Mouse (Mus musculus) ovary, postnatal 10 days (tissue): ENCODE results near the gene Dnajc19.
A peak's percentile ranks its signal among the peaks of the same experiment; 100 is the strongest.
"Not testable (repeated sequence)": the region's sequence is repeated elsewhere in the genome, so short reads cannot be mapped to it uniquely, and the experiment has no call there.

Experiments used
- DNase-seq: peaks from one replicate; pipeline ENCODE4 v3.0.0; 2022; ENCODE audit warnings: low spot score

Gene Dnajc19

GRCm38 (mm10) chr3:34080900-34081662 is at the start of gene Dnajc19:
Gene Dnajc19 (minus strand): TSS chr3:34081321.
- peak; percentile 88 for DNase-seq

- no peak for DNase-seq
These were observed 48.8 kb upstream of the Dnajc19 start for GRCm38 (mm10) chr3:34129957-34130356.

GRCm38 (mm10) chr3:34121311-34121710 is 40.2 kb upstream of the Dnajc19 start:
- DNase-seq, result no peak

- no peak for DNase-seq
These were observed 39.7 kb upstream of the Dnajc19 start for GRCm38 (mm10) chr3:34120791-34121190.

- no peak for DNase-seq
These were observed 38.7 kb upstream of the Dnajc19 start for GRCm38 (mm10) chr3:34119869-34120268.

GRCm38 (mm10) chr3:34115806-34116205 is 34.7 kb upstream of the Dnajc19 start:
- DNase-seq, result no peak

GRCm38 (mm10) chr3:34111941-34112685 is 31.0 kb upstream of the Dnajc19 start:
- no peak for DNase-seq

- no peak for DNase-seq
These were observed 26.5 kb upstream of the Dnajc19 start for GRCm38 (mm10) chr3:34107631-34108030.

- no peak for DNase-seq
These were observed 25.3 kb upstream of the Dnajc19 start for GRCm38 (mm10) chr3:34106421-34106820.

GRCm38 (mm10) chr3:34103902-34104672 is 23.0 kb upstream of the Dnajc19 start:
- no peak for DNase-seq

GRCm38 (mm10) chr3:34102891-34103290 is 21.8 kb upstream of the Dnajc19 start:
- DNase-seq, result no peak

GRCm38 (mm10) chr3:34083655-34084054 is 2.5 kb upstream of the Dnajc19 start:
- DNase-seq, result no peak

GRCm38 (mm10) chr3:34081929-34082328 is 808 bp upstream of the Dnajc19 start:
- DNase-seq, result no peak

GRCm38 (mm10) chr3:34076058-34076759 is 4.9 kb downstream of the Dnajc19 start:
- DNase-seq, result no peak

- no peak for DNase-seq
These were observed 8.4 kb downstream of the Dnajc19 start for GRCm38 (mm10) chr3:34072726-34073125.

- not testable (repeated sequence) for DNase-seq
These were observed 12.2 kb downstream of the Dnajc19 start for GRCm38 (mm10) chr3:34068943-34069342.

GRCm38 (mm10) chr3:34062352-34062751 is 18.8 kb downstream of the Dnajc19 start:
- no peak for DNase-seq

- no peak for DNase-seq
These were observed 39.1 kb downstream of the Dnajc19 start for GRCm38 (mm10) chr3:34041990-34042389.

GRCm38 (mm10) chr3:34035706-34036105 is 45.4 kb downstream of the Dnajc19 start:
- no peak for DNase-seq

GRCm38 (mm10) chr3:34034803-34035202 is 46.3 kb downstream of the Dnajc19 start:
- DNase-seq, result no peak

- no peak for DNase-seq
These were observed 47.3 kb downstream of the Dnajc19 start for GRCm38 (mm10) chr3:34033720-34034364.
